Mouse (Mus musculus) liver, adult 2 months (tissue): ENCODE data around the gene Cort.

Experiments
- CTCF ChIP-seq: fragments of 200-500 bp; IDR thresholded peaks from 2 replicates; pipeline ENCODE4 v1.5.1; 2011; ENCODE audit warnings: low read depth, low read length, control low read depth
- POLR2A ChIP-seq: fragments of 200-500 bp; IDR thresholded peaks from 2 replicates; pipeline ENCODE4 v1.6.1; 2011; ENCODE audit warnings: low read length, control low read depth; ENCODE audit not compliant: insufficient read depth; ENCODE audit errors: extremely low read depth

DNA sequence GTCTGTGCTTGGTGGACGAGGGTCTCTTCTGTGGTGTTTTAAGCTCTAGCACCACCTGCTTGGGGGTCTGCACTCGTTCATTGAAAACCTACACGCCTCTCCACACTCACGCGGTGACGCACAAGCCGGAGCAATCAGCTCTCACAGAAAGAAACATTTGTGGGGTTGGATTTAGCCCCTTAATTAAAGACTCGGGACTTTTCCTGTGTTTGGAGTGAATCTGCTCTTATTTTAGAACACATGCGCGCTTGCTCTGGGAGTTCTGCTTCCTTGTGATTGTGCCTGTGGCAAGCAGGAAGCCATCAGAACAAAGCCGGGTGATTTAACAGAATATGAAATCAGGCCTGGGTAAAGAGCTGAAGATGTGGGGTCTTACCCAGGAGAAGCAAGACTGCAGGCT lies at the start of gene Cort:
- TF ChIP-seq POLR2A (no peak), CTCF (no peak)
